Mouse (Mus musculus): ENCODE measurements at regions not wholly inside any gene's neighbourhood (a gene's known extent, or its start where the extent isn't known, plus 50 kb on each side); places are given as distances from the start of the nearest gene placed in this dataset.

DNA sequence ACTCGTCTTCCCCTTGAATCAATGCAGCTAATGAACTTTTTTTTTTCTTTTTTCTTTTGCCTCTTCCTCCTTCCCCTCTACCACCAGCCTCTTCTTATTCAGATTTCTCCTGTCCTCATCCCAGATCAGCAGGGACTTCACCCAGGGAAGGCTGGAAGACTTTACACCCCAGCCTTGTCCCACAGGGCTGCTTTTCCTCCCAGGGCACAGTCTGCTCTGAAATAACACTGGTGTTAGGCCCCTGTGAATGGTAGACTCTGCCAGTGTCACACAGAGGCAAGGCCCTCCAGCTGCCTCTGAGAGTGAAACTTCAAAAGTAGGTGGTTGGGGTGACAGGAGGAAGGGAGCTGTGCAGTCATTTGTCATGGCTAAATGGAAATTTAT, 85.5 kb downstream of the 4930564D02Rik start:
- no peak for DNase-seq (ENCODE audit: low spot score)
- Histone ChIP-seq H3K4me1 (ENCODE audit: insufficient read depth, low read depth, low read length) (no peaks in the 10 kb centered on the region), H3K9me3 (replicated peaks) (no peaks in the 10 kb centered on the region), H3K36me3 (replicated peaks) (no peaks in the 10 kb centered on the region), H3K4me3 (ENCODE audit: low read depth, low read length) (no peak overlapping the region), H3K27me3 (ENCODE audit: insufficient read depth, low read length) (no peaks in the 10 kb centered on the region)
- TF ChIP-seq TAL1 (conservative IDR thresholded peaks at IDR 0.05; ENCODE audit: low read depth, low read length) (no peak), POLR2AphosphoS5 (IDR thresholded peaks at IDR 0.05; ENCODE audit: insufficient replicate concordance, low read depth, low read length) (no peak), CTCF (IDR thresholded peaks at IDR 0.05; ENCODE audit: low read depth, low read length) (no peak), GATA1 (IDR thresholded peaks at IDR 0.05; ENCODE audit: borderline replicate concordance, low read length) (no peak), GATA2 (IDR thresholded peaks at IDR 0.05; ENCODE audit: borderline replicate concordance, low read depth, low read length) (no peak)
- no peak for ATAC-seq (ENCODE audit: extremely low read depth, insufficient number of reproducible peaks, low FRiP score, poor library complexity, severe bottlenecking)

DNA sequence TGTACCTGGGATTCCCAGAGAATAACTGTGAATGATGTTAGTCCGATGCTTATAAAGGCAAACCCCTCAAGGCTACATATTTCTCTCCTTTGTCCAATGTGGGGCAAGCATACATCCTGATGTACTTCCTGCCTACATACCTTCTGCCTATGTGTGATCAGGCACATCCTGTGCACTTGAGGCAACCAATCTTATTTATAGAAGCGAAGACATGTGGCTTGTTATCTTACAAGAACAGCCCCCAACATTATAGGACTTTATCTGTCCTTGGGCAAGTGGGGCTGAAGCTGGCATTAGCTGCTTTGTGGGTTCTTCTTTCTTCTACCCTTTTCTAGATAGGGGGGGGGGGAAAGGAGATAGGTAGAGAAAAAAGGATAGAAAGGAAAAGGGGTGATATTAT, 91.7 kb downstream of the 4930564D02Rik start:
- Histone ChIP-seq H3K4me3 (ENCODE audit: low read depth, low read length) (no peak overlapping the region), H3K9me3 (replicated peaks) (no peaks in the 10 kb centered on the region), H3K36me3 (replicated peaks) (no peaks in the 10 kb centered on the region), H3K27me3 (ENCODE audit: insufficient read depth, low read length) (no peaks in the 10 kb centered on the region), H3K4me1 (ENCODE audit: insufficient read depth, low read depth, low read length) (no peaks in the 10 kb centered on the region)
- TF ChIP-seq POLR2AphosphoS5 (IDR thresholded peaks at IDR 0.05; ENCODE audit: insufficient replicate concordance, low read depth, low read length): no peak
- TF ChIP-seq TAL1 (conservative IDR thresholded peaks at IDR 0.05; ENCODE audit: low read depth, low read length): no peak
- TF ChIP-seq GATA2 (IDR thresholded peaks at IDR 0.05; ENCODE audit: borderline replicate concordance, low read depth, low read length): no peak
- TF ChIP-seq CTCF (IDR thresholded peaks at IDR 0.05; ENCODE audit: low read depth, low read length): no peak
- no peak for TF ChIP-seq GATA1 (IDR thresholded peaks at IDR 0.05; ENCODE audit: borderline replicate concordance, low read length)
- ATAC-seq (ENCODE audit: extremely low read depth, insufficient number of reproducible peaks, low FRiP score, poor library complexity, severe bottlenecking) (no peak), DNase-seq (ENCODE audit: low spot score) (no peak)

DNA sequence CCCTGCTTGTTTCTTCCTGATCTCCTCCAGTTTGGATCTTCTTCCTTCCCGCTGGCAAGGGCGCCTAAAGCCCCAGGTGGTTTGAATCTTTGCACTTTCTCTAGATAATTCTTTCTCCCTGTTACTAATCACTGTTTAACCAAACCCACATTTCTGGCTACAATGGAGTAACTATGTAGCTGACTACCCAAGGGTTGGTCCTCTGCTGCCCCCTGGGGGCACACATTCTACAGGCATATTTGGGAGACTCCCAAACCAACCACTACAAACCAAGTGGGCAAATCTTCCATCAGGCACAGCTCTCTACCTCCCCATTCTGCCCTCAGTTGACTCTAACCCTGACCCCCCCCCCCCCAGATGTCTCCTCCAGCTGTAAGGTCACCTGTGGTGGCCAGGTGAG, 98.7 kb downstream of the 4930564D02Rik start:
- Histone ChIP-seq H3K27me3 (ENCODE audit: insufficient read depth, low read length) (no peaks in the 10 kb centered on the region), H3K4me3 (ENCODE audit: low read depth, low read length) (no peak overlapping the region), H3K36me3 (replicated peaks) (no peaks in the 10 kb centered on the region), H3K4me1 (ENCODE audit: insufficient read depth, low read depth, low read length) (no peaks in the 10 kb centered on the region), H3K9me3 (replicated peaks) (no peaks in the 10 kb centered on the region)
- TF ChIP-seq TAL1 (conservative IDR thresholded peaks at IDR 0.05; ENCODE audit: low read depth, low read length) (no peak), GATA1 (IDR thresholded peaks at IDR 0.05; ENCODE audit: borderline replicate concordance, low read length) (no peak), POLR2AphosphoS5 (IDR thresholded peaks at IDR 0.05; ENCODE audit: insufficient replicate concordance, low read depth, low read length) (no peak), CTCF (IDR thresholded peaks at IDR 0.05; ENCODE audit: low read depth, low read length) (no peak), GATA2 (IDR thresholded peaks at IDR 0.05; ENCODE audit: borderline replicate concordance, low read depth, low read length) (no peak)
- DNase-seq (ENCODE audit: low spot score) (no peak), ATAC-seq (ENCODE audit: extremely low read depth, insufficient number of reproducible peaks, low FRiP score, poor library complexity, severe bottlenecking) (no peak)

DNA sequence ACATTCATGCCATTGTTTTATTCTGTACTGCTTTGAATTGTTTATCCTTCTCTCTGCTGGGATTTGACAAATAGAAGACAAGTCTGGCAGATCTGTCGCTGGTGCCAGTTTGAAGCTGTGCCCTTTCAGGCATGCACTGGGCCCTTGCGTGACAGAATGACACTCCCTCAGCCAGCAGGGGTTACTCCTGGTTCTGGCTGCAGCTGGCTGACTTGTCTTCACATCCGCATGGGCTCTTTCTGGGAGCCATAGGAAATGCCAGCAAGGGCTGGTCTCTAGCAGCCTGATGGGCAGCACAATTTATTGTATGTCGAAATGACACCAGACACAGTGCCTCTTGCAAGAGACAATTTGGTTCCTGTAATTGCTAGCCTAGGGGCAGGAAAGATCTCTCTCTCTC, 102.5 kb downstream of the 4930564D02Rik start:
- ATAC-seq (ENCODE audit: extremely low read depth, insufficient number of reproducible peaks, low FRiP score, poor library complexity, severe bottlenecking): no peak

DNA sequence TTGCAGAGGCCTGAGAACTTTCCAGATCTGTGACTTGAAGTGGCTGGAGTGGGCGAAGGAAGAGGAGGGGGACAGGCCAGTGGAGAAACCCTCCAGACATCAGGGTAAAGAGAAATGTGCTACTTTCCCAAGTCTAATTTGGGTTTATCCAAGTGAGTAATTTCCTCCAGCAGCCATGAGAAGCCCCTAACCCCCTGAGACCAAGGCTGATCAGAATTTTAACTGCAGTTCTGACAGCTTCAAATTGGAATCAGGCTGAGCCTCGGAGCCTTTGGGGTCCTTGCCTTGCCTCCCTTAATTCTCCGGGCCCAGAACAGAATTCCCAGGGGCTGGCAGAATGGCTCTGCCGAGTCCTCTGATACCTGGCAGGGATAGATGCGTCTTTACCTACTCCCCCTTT, 104.9 kb downstream of the 4930564D02Rik start:
- no peaks in the 10 kb centered on the region for H3K36me3 ChIP-seq (replicated peaks)
- no peak for DNase-seq (ENCODE audit: low spot score)
- TF ChIP-seq POLR2AphosphoS5 (IDR thresholded peaks at IDR 0.05; ENCODE audit: insufficient replicate concordance, low read depth, low read length) (no peak), GATA1 (IDR thresholded peaks at IDR 0.05; ENCODE audit: borderline replicate concordance, low read length) (no peak), CTCF (IDR thresholded peaks at IDR 0.05; ENCODE audit: low read depth, low read length) (no peak), GATA2 (IDR thresholded peaks at IDR 0.05; ENCODE audit: borderline replicate concordance, low read depth, low read length) (no peak), TAL1 (conservative IDR thresholded peaks at IDR 0.05; ENCODE audit: low read depth, low read length) (no peak)
- no peak for ATAC-seq (ENCODE audit: extremely low read depth, insufficient number of reproducible peaks, low FRiP score, poor library complexity, severe bottlenecking)
- no peaks in the 10 kb centered on the region for H3K9me3 ChIP-seq (replicated peaks)
- no peaks in the 10 kb centered on the region for H3K4me1 ChIP-seq (ENCODE audit: insufficient read depth, low read depth, low read length)
- no peaks in the 10 kb centered on the region for H3K27me3 ChIP-seq (ENCODE audit: insufficient read depth, low read length)
- no peak overlapping the region for H3K4me3 ChIP-seq (ENCODE audit: low read depth, low read length)

More for the DNA sequence above, 102.5 kb downstream of the 4930564D02Rik start:
- H3K4me1 ChIP-seq (ENCODE audit: insufficient read depth, low read depth, low read length): no peaks in the 10 kb centered on the region
- no peak for DNase-seq (ENCODE audit: low spot score)
- H3K36me3 ChIP-seq (replicated peaks): no peaks in the 10 kb centered on the region
- H3K4me3 ChIP-seq (ENCODE audit: low read depth, low read length): no peak overlapping the region
- TF ChIP-seq POLR2AphosphoS5 (IDR thresholded peaks at IDR 0.05; ENCODE audit: insufficient replicate concordance, low read depth, low read length) (no peak), GATA1 (IDR thresholded peaks at IDR 0.05; ENCODE audit: borderline replicate concordance, low read length) (no peak), GATA2 (IDR thresholded peaks at IDR 0.05; ENCODE audit: borderline replicate concordance, low read depth, low read length) (no peak), CTCF (IDR thresholded peaks at IDR 0.05; ENCODE audit: low read depth, low read length) (no peak), TAL1 (conservative IDR thresholded peaks at IDR 0.05; ENCODE audit: low read depth, low read length) (no peak)
- H3K27me3 ChIP-seq (ENCODE audit: insufficient read depth, low read length): no peaks in the 10 kb centered on the region
- no peaks in the 10 kb centered on the region for H3K9me3 ChIP-seq (replicated peaks)

DNA sequence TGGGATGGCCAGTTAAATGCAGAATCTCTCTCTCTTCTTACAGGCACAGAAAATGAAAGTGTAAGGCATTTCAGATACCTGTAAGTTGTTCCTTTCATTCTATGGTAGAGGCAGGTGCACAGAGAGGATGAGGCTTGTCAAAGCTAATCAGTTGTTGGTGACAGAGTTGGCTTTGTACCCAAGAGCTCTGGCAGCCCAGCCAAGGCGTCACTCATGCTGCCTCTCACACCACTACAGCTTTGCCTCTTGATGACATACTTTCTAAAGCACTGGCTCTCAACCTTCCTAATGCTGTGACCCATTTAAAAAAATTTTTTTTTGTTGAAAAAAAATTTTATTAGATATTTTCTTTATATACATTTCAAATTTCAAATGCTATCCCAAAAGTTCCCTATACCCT, 105.4 kb downstream of the 4930564D02Rik start:
- no peak for ATAC-seq (ENCODE audit: extremely low read depth, insufficient number of reproducible peaks, low FRiP score, poor library complexity, severe bottlenecking)
- H3K36me3 ChIP-seq (replicated peaks): no peaks in the 10 kb centered on the region
- TF ChIP-seq GATA2 (IDR thresholded peaks at IDR 0.05; ENCODE audit: borderline replicate concordance, low read depth, low read length) (no peak), GATA1 (IDR thresholded peaks at IDR 0.05; ENCODE audit: borderline replicate concordance, low read length) (no peak), CTCF (IDR thresholded peaks at IDR 0.05; ENCODE audit: low read depth, low read length) (no peak), TAL1 (conservative IDR thresholded peaks at IDR 0.05; ENCODE audit: low read depth, low read length) (no peak), POLR2AphosphoS5 (IDR thresholded peaks at IDR 0.05; ENCODE audit: insufficient replicate concordance, low read depth, low read length) (no peak)

More for the DNA sequence above, 105.4 kb downstream of the 4930564D02Rik start:
- Histone ChIP-seq H3K4me1 (ENCODE audit: insufficient read depth, low read depth, low read length) (no peaks in the 10 kb centered on the region), H3K9me3 (replicated peaks) (no peaks in the 10 kb centered on the region), H3K27me3 (ENCODE audit: insufficient read depth, low read length) (no peaks in the 10 kb centered on the region), H3K4me3 (ENCODE audit: low read depth, low read length) (no peak overlapping the region)
- no peak for DNase-seq (ENCODE audit: low spot score)

Measured in G1E (cell line).